Mouse (Mus musculus): Measurements from ENCODE around the gene Olfr1495.
"Not testable (repeated sequence)": the region's sequence is repeated elsewhere in the genome, so short reads cannot be mapped to it uniquely, and the experiment has no call there.

The Olfr1495 gene

GRCm38 (mm10) chr19:13764306-13764705 is at the start of gene Olfr1495:
Gene Olfr1495, plus strand, starts transcription at chr19:13764606.
- no peak for DNase-seq

- DNase-seq: no peak
Observed at GRCm38 (mm10) chr19:13722978-13723377, 41.4 kb upstream of the Olfr1495 start, which contains the start of gene Olfr1493-ps1. Gene Olfr1493-ps1, plus strand, starts transcription at chr19:13723278.

DNA sequence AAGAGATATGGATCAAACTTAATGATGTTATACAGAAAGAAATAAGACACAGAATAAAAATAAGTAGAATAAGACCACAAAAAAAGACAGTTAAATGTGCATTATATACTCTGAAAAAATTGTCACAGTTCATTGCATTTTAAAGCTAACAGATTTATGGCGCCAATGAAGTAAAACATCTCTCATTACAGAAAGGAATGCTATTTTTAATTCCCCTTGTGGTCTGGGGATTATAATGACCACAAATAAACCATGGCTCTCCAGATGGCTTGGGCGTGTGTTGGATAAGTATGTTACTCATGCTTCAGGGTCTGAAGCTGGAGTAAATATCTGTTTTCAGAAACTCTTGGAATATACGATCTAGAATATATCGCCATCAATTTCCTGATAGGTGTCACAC is 25.0 kb upstream of the Olfr1495 start, which contains the start of gene Olfr1494:
Gene Olfr1494, plus strand, starts transcription at position 301 of the 400 bp plus-strand sequence.
- no peak for DNase-seq

DNA sequence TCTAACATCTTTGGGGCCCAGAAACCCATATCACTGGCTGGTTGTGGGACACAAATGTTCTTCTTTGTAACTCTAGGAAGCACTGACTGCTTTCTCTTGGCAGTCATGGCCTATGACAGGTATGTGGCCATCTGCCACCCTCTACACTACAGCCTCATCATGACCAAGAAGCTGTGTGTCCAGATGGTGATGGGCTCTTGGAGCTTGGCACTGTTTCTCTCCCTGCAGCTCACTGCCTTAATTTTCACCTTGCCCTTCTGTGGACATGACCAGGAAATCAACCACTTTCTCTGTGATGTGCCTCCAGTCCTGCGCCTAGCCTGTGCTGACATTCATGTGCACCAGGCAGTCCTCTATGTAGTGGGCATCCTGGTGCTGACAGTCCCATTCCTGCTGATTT is 15.0 kb upstream of the Olfr1495 start:
- no peak for DNase-seq

- no peak for DNase-seq
Observed at GRCm38 (mm10) chr19:13768565-13769276, 4.3 kb downstream of the Olfr1495 start.

- DNase-seq: no peak
Observed at GRCm38 (mm10) chr19:13777578-13777977, 13.2 kb downstream of the Olfr1495 start, which contains the start of gene Olfr1496. Gene Olfr1496, plus strand, starts transcription at chr19:13777878.

GRCm38 (mm10) chr19:13798102-13798501 is 33.7 kb downstream of the Olfr1495 start, which contains the start of gene Olfr1497:
Gene Olfr1497, minus strand, starts transcription at chr19:13798202.
- no peak for DNase-seq

- not testable (repeated sequence) for DNase-seq
Observed at GRCm38 (mm10) chr19:13805486-13805885, 41.1 kb downstream of the Olfr1495 start.

DNA sequence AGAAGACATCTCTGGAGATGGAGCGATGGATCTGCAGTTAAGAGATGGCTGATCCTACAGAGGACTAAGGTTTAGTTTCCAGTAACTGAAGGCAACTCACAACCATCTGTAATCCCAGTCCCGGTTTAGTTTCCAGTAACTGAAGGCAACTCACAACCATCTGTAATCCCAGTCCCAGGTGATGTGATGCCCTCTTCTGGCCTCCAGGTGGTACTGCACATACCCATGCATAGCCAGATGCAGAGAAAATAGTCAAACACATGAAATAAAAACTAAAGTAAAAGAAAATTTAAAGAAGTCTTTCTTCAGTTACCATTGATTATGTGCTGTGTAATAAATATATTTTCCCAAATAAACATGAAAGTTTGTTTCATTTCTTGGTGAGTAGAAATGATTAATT is 48.4 kb downstream of the Olfr1495 start:
- peak in 1 of 2 experiments; percentile 2 for DNase-seq

- DNase-seq: no peak
Observed at GRCm38 (mm10) chr19:13818827-13819226, 54.4 kb downstream of the Olfr1495 start.

GRCm38 (mm10) chr19:13819347-13819746 is 54.9 kb downstream of the Olfr1495 start, which contains the start of gene Olfr1499:
Gene Olfr1499, minus strand, starts transcription at chr19:13819447.
- no peak for DNase-seq
